Comparison of ENCODE assay signal across 15 mouse cellular contexts in genomic region chr10:39432648-39433568, GRCm38 (mm10).
DNase-seq lines count a peak whose midpoint lies in the region; ATAC-seq and TF ChIP-seq lines count a peak whose summit lies in the region.
"Had no signal": no experiment of that assay in that cellular context is flagged by ENCODE, and none has a peak within 500 bp of the region (broad histone marks: within the 10 kb centered on the region; RNA-seq: fewer than 3 reads in every experiment).

No protein-coding gene starts in this region.

- ATAC-seq in midbrain, embryonic 15.5 days (replicated peaks): no peak
- ATAC-seq: CD4-positive, CD25-positive, alpha-beta regulatory T cell, adult 4 months had no signal

- TF ChIP-seq POLR2A in kidney, adult 2 months (IDR thresholded peaks at IDR 0.05; ENCODE audit: low read depth, low read length): no peak
- no peak for TF ChIP-seq POLR2A in myocyte (IDR thresholded peaks at IDR 0.05; ENCODE audit: insufficient read length, low read depth)

- 54% methylated on average over 14 of the region's 14 CpGs for WGBS in kidney, adult 2 months
- 79% methylated on average over 14 of the region's 14 CpGs for WGBS in midbrain, embryonic 15.5 days

- no peak overlapping the region for H3K27ac ChIP-seq in kidney, adult 2 months (ENCODE audit: insufficient read depth, low read depth, low read length)
- no peak overlapping the region for H3K27ac ChIP-seq in midbrain, embryonic 15.5 days
- H3K27ac ChIP-seq: embryonic facial prominence, embryonic 12.5 days; layer of hippocampus, adult 2 months had no signal

- DNase-seq in kidney, adult 2 months: peak; percentile 59
- DNase-seq in kidney, adult 18-20 months: no peak
- peak; percentile 56 for DNase-seq in kidney, adult 9 months
- peak; percentile 37 to 58 for DNase-seq in kidney, postnatal 4 days
- DNase-seq in heart, postnatal 10 days: no peak
- DNase-seq: cerebellum, postnatal 36 days; heart, postnatal 4 days; lung, adult 2 months; right cerebral cortex, adult 18-20 months; thymus, adult 18-20 months had no signal

- intact Hi-C loops in heart, postnatal 10 days (cut with DNase I): no loop called here

- H3K79me2 ChIP-seq in myocyte (ENCODE audit: control insufficient read depth, insufficient read depth): peaks cover 81% of the 10 kb centered on the region

- H3K4me2 ChIP-seq in myocyte (ENCODE audit: low read depth): no peak overlapping the region
- no peak overlapping the region for H3K4me2 ChIP-seq in midbrain, embryonic 15.5 days
- H3K4me2 ChIP-seq: embryonic facial prominence, embryonic 12.5 days had no signal

- no peaks in the 10 kb centered on the region for H3K9me3 ChIP-seq in midbrain, embryonic 15.5 days
- H3K9me3 ChIP-seq: embryonic facial prominence, embryonic 12.5 days had no signal

- H3ac ChIP-seq in myocyte (ENCODE audit: control insufficient read depth, insufficient read length): no peak overlapping the region

- no peak overlapping the region for H3K9ac ChIP-seq in midbrain, embryonic 15.5 days
- H3K9ac ChIP-seq: embryonic facial prominence, embryonic 12.5 days had no signal

- no peak for TF ChIP-seq CTCF in kidney, adult 2 months (conservative IDR thresholded peaks at IDR 0.05; ENCODE audit: insufficient read depth, insufficient read length, low read depth, low read length)

- H3K36me3 ChIP-seq in kidney, adult 2 months (ENCODE audit: control insufficient read depth, insufficient read depth, low read length): no peaks in the 10 kb centered on the region
- peaks cover 5% of the 10 kb centered on the region for H3K36me3 ChIP-seq in myocyte (ENCODE audit: control insufficient read depth, insufficient read depth)
- no peaks in the 10 kb centered on the region for H3K36me3 ChIP-seq in midbrain, embryonic 15.5 days (replicated peaks)
- H3K36me3 ChIP-seq: embryonic facial prominence, embryonic 12.5 days had no signal

- no peaks in the 10 kb centered on the region for H3K4me1 ChIP-seq in kidney, adult 2 months (ENCODE audit: control insufficient read depth, insufficient read depth, low read length)
- H3K4me1 ChIP-seq in midbrain, embryonic 15.5 days: peaks cover 26% of the 10 kb centered on the region

- no peak overlapping the region for H3K4me3 ChIP-seq in kidney, adult 2 months (ENCODE audit: insufficient read depth, low read depth, low read length)
- H3K4me3 ChIP-seq in myocyte: no peak overlapping the region
- no peak overlapping the region for H3K4me3 ChIP-seq in midbrain, embryonic 15.5 days
- H3K4me3 ChIP-seq: embryonic facial prominence, embryonic 12.5 days; layer of hippocampus, adult 2 months had no signal

- no peaks in the 10 kb centered on the region for H3K27me3 ChIP-seq in kidney, adult 2 months (replicated peaks; ENCODE audit: control insufficient read depth, insufficient read depth, low read length)
- H3K27me3 ChIP-seq in myocyte (ENCODE audit: control insufficient read depth, insufficient read depth, insufficient read length): no peaks in the 10 kb centered on the region
- no peaks in the 10 kb centered on the region for H3K27me3 ChIP-seq in midbrain, embryonic 15.5 days (replicated peaks)
- H3K27me3 ChIP-seq: embryonic facial prominence, embryonic 12.5 days had no signal

TF ChIP-seq in myocyte, 11 proteins besides CTCF, POLR2A, EP300 and RAD21:
- TF ChIP-seq CEBPB (IDR thresholded peaks at IDR 0.05; ENCODE audit: insufficient read depth, poor library complexity, severe bottlenecking) (no peak), POLR2AphosphoS2 (IDR thresholded peaks at IDR 0.05; ENCODE audit: insufficient read length, low read depth) (peak; percentile 9)

Comparison
In these comparisons a context has a peak if more than half of its experiments do, and no peak if none do; other contexts are left out.
1. DNase-seq: peak in kidney, adult 2 months (single experiment), kidney, adult 9 months (single experiment) and kidney, postnatal 4 days (2 of 2); none in kidney, adult 18-20 months (single experiment) and heart, postnatal 10 days (0 of 2).